Mouse (Mus musculus) layer of hippocampus, postnatal 25 days (tissue): ENCODE results near the gene Lypd4. TPM values are rescaled to one million over a fixed set of nuclear protein-coding genes. Genes with fewer than 3 reads are reported as not detected.
A peak's percentile ranks its signal among the peaks of the same experiment; 100 is the strongest.
"Not testable (repeated sequence)": the region's sequence is repeated elsewhere in the genome, so short reads cannot be mapped to it uniquely, and the experiment has no call there.

Experiments
- DNase-seq, 2 experiments: peaks; one replicate each; pipeline ENCODE4 v3.0.0; 2022; ENCODE audit warnings: mixed read lengths in 2 of 2, low spot score in 1 of 2; ENCODE audit errors: extremely low spot score in 1 of 2
- total RNA-seq, 2 experiments: library from RNA; stranded (reverse); gene quantifications; 2 replicates each; pipeline ENCODE4 v1.2.3; 2021

Gene Lypd4
- total RNA-seq, 2 experiments from 2014 or later, result not detected

GRCm38 (mm10) chr7:24851596-24852325 lies 18.0 kb downstream of the Lypd4 start:
- no peak for DNase-seq

GRCm38 (mm10) chr7:24850899-24851303 lies 18.8 kb downstream of the Lypd4 start:
- no peak for DNase-seq

GRCm38 (mm10) chr7:24850162-24850561 lies 19.6 kb downstream of the Lypd4 start:
- DNase-seq, result peak in 1 of 2 experiments; percentile 10

- not testable (repeated sequence) for DNase-seq
Measured at GRCm38 (mm10) chr7:24846576-24846975, 23.2 kb downstream of the Lypd4 start.

- DNase-seq, result no peak
Measured at GRCm38 (mm10) chr7:24845713-24846112, 24.0 kb downstream of the Lypd4 start.

- no peak for DNase-seq
Measured at GRCm38 (mm10) chr7:24845181-24845580, 24.6 kb downstream of the Lypd4 start.

GRCm38 (mm10) chr7:24844144-24844543 lies 25.6 kb downstream of the Lypd4 start:
- no peak for DNase-seq

- DNase-seq, result no peak
Measured at GRCm38 (mm10) chr7:24841009-24841408, 28.7 kb downstream of the Lypd4 start.

- no peak for DNase-seq
Measured at GRCm38 (mm10) chr7:24840331-24840730, 29.4 kb downstream of the Lypd4 start.

GRCm38 (mm10) chr7:24839410-24839808 lies 30.3 kb downstream of the Lypd4 start:
- DNase-seq, result no peak

GRCm38 (mm10) chr7:24838732-24839409 lies 30.9 kb downstream of the Lypd4 start:
- not testable (repeated sequence) for DNase-seq

- DNase-seq, result no peak
Measured at GRCm38 (mm10) chr7:24827181-24827580, 42.6 kb downstream of the Lypd4 start.

GRCm38 (mm10) chr7:24824452-24824851 lies 45.3 kb downstream of the Lypd4 start:
- DNase-seq, result no peak

GRCm38 (mm10) chr7:24817502-24817901 lies 52.2 kb downstream of the Lypd4 start:
- DNase-seq, result peak; percentile 40 to 76

Other genes with a start within 250 kb of the Lypd4 start
- 1 to 10 TPM; 1.4 to 1.6 TPM for gene Lypd3, start 233.4 kb downstream of the Lypd4 start, total RNA-seq
- gene Tex101, start 193.3 kb downstream of the Lypd4 start, total RNA-seq, result not detected
- gene BC049730, start 160.7 kb downstream of the Lypd4 start, total RNA-seq, result not detected
- not detected for gene Gm4763, start 143.0 kb downstream of the Lypd4 start, total RNA-seq
- gene Cd177, start 109.6 kb downstream of the Lypd4 start, total RNA-seq, result not detected
- not detected for gene Ceacam10, start 92.7 kb downstream of the Lypd4 start, total RNA-seq
- under 1 TPM in 1 of 2 experiments, not detected in 1; 0.81 TPM for gene Gm9844, start 7.7 kb downstream of the Lypd4 start, total RNA-seq
- not detected for gene Dmrtc2, start 116 bp upstream of the Lypd4 start, total RNA-seq
- 100 to 1,000 TPM; 446 to 548 TPM for gene Rps19, start 14.4 kb upstream of the Lypd4 start, total RNA-seq
- under 1 TPM in 1 of 2 experiments, not detected in 1; 0.42 TPM for gene Cd79a, start 27.4 kb upstream of the Lypd4 start, total RNA-seq
- 10 to 100 TPM; 57.9 to 98.4 TPM for gene Arhgef1, start 33.0 kb upstream of the Lypd4 start, total RNA-seq
- gene Gm4881, start 74.6 kb upstream of the Lypd4 start, total RNA-seq, result not detected
- 100 to 1,000 TPM; 270 to 302 TPM for gene Rabac1, start 102.8 kb upstream of the Lypd4 start, total RNA-seq
- 1,000 to 10,000 TPM; 2,623 to 2,665 TPM for gene Atp1a3, start 136.0 kb upstream of the Lypd4 start, total RNA-seq
- 100 to 1,000 TPM; 225 to 267 TPM for gene Grik5, start 202.4 kb upstream of the Lypd4 start, total RNA-seq
- gene Zfp574, start 202.6 kb upstream of the Lypd4 start, total RNA-seq, result 10 to 100 TPM; 29.2 to 29.6 TPM